Mouse (Mus musculus): ENCODE measurements around the gene Rin3. TPM values are rescaled to one million over a fixed set of nuclear protein-coding genes. Genes with fewer than 3 reads are reported as not detected.

Rin3 gene
- polyA plus RNA-seq (2014; fragmentation: Nextera tagmentation; extraction: Ambion mirVana): 1.4 and 3.5 TPM in 2 replicates

GRCm38 (mm10) chr12:102282763-102283482, at the start of gene Rin3:
TSS of gene Rin3 (plus strand) at chr12:102283048.
- under 1% methylated on average over 75 of the region's 75 CpGs for WGBS
- ATAC-seq (ENCODE audit: low FRiP score, low TSS enrichment): peak; percentile 54

GRCm38 (mm10) chr12:102235551-102235950, 47.3 kb upstream of the Rin3 start:
- no peak overlapping the region for H3K4me2 ChIP-seq (ENCODE audit: low read length)
- no peak for ATAC-seq (ENCODE audit: low FRiP score, low TSS enrichment)
- no peak overlapping the region for H3K4me3 ChIP-seq (replicated peaks; ENCODE audit: low read depth, low read length)
- 94% methylated on average over 3 of the region's 3 CpGs for WGBS
- no peak overlapping the region for H3K9ac ChIP-seq (replicated peaks; ENCODE audit: low read length)
- no peaks in the 10 kb centered on the region for H3K27me3 ChIP-seq (ENCODE audit: control insufficient read depth, insufficient read depth, low read length)
- DNase-seq: no peak
- H3K4me1 ChIP-seq (ENCODE audit: control insufficient read depth, insufficient read depth, low read length): no peaks in the 10 kb centered on the region
- H3K9me3 ChIP-seq (ENCODE audit: control insufficient read depth, low read length): no peaks in the 10 kb centered on the region
- H3K36me3 ChIP-seq (ENCODE audit: control insufficient read depth, insufficient read depth, low read length): no peaks in the 10 kb centered on the region
- no peak overlapping the region for H3K27ac ChIP-seq (replicated peaks; ENCODE audit: low read depth, low read length)

More at GRCm38 (mm10) chr12:102282763-102283482, at the start of gene Rin3:
- peak within 1 kb of the TSS; percentile 59 for H3K9ac ChIP-seq (replicated peaks; ENCODE audit: low read length)
- no peaks in the 10 kb centered on the region for H3K9me3 ChIP-seq (ENCODE audit: control insufficient read depth, low read length)
- H3K4me1 ChIP-seq (ENCODE audit: control insufficient read depth, insufficient read depth, low read length): peaks cover 12% of the 10 kb centered on the region
- H3K27me3 ChIP-seq (ENCODE audit: control insufficient read depth, insufficient read depth, low read length): peaks cover 14% of the 10 kb centered on the region; the same call in 1 of the 2 replicates
- H3K27ac ChIP-seq (replicated peaks; ENCODE audit: low read depth, low read length): 0 out of 2 replicates have a peak within 1 kb of the TSS, but pooled peaks have one; percentile 20
- peak; percentile 71 for DNase-seq
- peak within 1 kb of the TSS; percentile 48 for H3K4me3 ChIP-seq (replicated peaks; ENCODE audit: low read depth, low read length)
- H3K36me3 ChIP-seq (ENCODE audit: control insufficient read depth, insufficient read depth, low read length): no peaks in the 10 kb centered on the region
- H3K4me2 ChIP-seq (ENCODE audit: low read length): peak within 1 kb of the TSS; percentile 99

DNA sequence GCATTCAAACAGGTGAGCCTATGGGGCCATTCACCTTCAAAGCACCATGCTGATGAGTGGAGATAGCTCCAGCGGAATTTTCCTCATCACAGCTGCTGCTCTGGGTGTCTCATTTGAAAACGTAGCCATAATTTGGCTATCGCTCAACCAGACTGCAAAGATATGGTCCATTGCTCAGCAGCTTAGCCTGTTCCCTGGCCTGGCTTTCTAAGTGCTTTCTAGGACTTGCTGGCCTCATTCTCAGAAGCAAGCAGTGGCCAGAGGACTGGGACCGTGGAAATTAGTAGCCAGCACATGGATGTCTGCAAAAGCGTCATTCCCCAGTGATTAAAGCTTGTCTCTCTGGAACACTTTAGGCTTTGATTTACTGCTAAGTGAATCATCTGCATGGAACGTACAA, 46.5 kb upstream of the Rin3 start:
- H3K36me3 ChIP-seq (ENCODE audit: control insufficient read depth, insufficient read depth, low read length): no peaks in the 10 kb centered on the region
- no peak for DNase-seq
- H3K4me2 ChIP-seq (ENCODE audit: low read length): no peak overlapping the region
- H3K9me3 ChIP-seq (ENCODE audit: control insufficient read depth, low read length): no peaks in the 10 kb centered on the region
- WGBS: 85% methylated on average over 6 of the region's 6 CpGs
- H3K27ac ChIP-seq (replicated peaks; ENCODE audit: low read depth, low read length): no peak overlapping the region
- no peak for ATAC-seq (ENCODE audit: low FRiP score, low TSS enrichment)
- H3K4me3 ChIP-seq (replicated peaks; ENCODE audit: low read depth, low read length): no peak overlapping the region
- no peak overlapping the region for H3K9ac ChIP-seq (replicated peaks; ENCODE audit: low read length)
- no peaks in the 10 kb centered on the region for H3K27me3 ChIP-seq (ENCODE audit: control insufficient read depth, insufficient read depth, low read length)
- no peaks in the 10 kb centered on the region for H3K4me1 ChIP-seq (ENCODE audit: control insufficient read depth, insufficient read depth, low read length)

DNA sequence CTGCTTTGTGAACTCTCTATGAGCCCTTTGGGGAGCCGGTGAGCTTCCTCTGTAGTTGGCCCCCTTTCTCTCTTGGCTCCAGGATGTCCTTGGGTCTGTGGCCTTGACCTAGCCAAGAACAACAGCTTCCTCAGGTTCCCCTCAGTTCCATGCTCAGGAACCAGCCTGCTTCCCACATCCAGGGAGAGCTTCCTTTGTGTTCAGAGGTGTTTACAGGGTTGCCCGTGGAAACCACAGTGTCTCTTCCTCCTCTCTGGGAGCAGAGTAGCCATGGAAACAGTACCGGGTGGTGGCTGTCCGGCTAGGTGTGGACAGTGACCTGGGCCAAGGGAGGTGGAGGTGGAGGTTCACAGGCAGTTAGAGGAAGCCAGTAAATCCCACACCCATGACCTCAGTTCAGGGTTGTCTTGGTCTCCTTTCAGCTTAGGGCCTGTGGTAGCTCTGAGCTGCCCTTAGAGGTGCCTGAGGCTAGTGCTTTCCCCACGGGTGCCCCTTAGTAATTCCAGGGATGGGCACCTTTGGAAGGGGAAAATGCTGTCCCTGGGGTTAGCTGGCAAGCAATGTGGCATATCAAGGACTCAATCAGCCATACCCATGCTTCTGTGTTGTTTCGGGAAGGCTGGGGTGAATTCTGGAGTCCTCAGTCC, 40.6 kb upstream of the Rin3 start:
- H3K27ac ChIP-seq (replicated peaks; ENCODE audit: low read depth, low read length): no peak overlapping the region
- H3K9ac ChIP-seq (replicated peaks; ENCODE audit: low read length): no peak overlapping the region

DNA sequence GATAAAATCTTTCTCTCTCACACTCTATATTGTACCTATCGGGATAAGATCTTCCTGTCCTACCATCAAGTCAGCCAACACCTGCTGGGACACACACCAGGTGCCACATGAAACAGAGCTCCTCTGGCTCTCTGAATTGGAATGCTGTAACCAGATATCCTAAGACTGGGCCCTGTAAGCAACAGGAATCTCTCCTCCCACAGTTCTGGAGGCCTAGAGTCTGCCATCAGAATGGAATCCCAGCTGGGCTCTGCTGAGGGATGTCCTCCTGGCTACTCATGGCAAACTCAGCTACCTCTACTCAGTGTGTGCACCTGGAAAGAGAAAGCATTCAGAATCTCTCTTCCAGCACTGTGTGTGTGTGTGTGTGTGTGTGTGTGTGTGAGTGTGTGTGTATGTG, 38.9 kb upstream of the Rin3 start:
- H3K9ac ChIP-seq (replicated peaks; ENCODE audit: low read length): no peak overlapping the region
- ATAC-seq (ENCODE audit: low FRiP score, low TSS enrichment) (no peak), DNase-seq (no peak)
- H3K4me2 ChIP-seq (ENCODE audit: low read length): no peak overlapping the region
- H3K4me3 ChIP-seq (replicated peaks; ENCODE audit: low read depth, low read length): no peak overlapping the region
- H3K4me1 ChIP-seq (ENCODE audit: control insufficient read depth, insufficient read depth, low read length): no peaks in the 10 kb centered on the region
- no peaks in the 10 kb centered on the region for H3K36me3 ChIP-seq (ENCODE audit: control insufficient read depth, insufficient read depth, low read length)
- no peaks in the 10 kb centered on the region for H3K9me3 ChIP-seq (ENCODE audit: control insufficient read depth, low read length)
- no peak overlapping the region for H3K27ac ChIP-seq (replicated peaks; ENCODE audit: low read depth, low read length)
- 79% methylated on average over 1 of the region's 1 CpGs for WGBS
- no peaks in the 10 kb centered on the region for H3K27me3 ChIP-seq (ENCODE audit: control insufficient read depth, insufficient read depth, low read length)

More for the DNA sequence above, 40.6 kb upstream of the Rin3 start:
- peak; percentile 19 for DNase-seq
- no peaks in the 10 kb centered on the region for H3K36me3 ChIP-seq (ENCODE audit: control insufficient read depth, insufficient read depth, low read length)
- no peak overlapping the region for H3K4me3 ChIP-seq (replicated peaks; ENCODE audit: low read depth, low read length)
- no peak overlapping the region for H3K4me2 ChIP-seq (ENCODE audit: low read length)
- 0 out of 2 replicates have a peak, but pooled peaks have one; percentile 43 for ATAC-seq (ENCODE audit: low FRiP score, low TSS enrichment)
- WGBS: 58% methylated on average over 6 of the region's 6 CpGs
- H3K9me3 ChIP-seq (ENCODE audit: control insufficient read depth, low read length): no peaks in the 10 kb centered on the region
- no peaks in the 10 kb centered on the region for H3K27me3 ChIP-seq (ENCODE audit: control insufficient read depth, insufficient read depth, low read length)
- no peaks in the 10 kb centered on the region for H3K4me1 ChIP-seq (ENCODE audit: control insufficient read depth, insufficient read depth, low read length)

DNA sequence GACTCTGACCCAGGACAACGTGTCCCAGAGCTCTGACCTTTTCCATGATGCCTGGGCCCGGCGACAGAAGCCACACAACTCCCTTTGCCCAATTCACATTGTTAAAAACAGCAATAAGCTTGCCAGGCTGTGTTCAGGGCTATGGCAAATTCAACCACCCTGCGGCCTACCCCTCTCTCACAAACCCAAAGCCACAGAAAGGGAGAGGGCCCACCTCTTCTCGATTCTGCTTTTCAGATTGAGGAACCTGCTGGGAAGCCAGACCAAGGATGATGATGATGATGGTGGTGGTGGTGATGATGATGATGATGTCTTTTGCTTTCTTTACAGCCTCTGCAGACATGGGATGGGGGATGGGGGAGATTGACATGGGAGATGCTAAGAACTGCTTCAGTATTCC, 36.6 kb upstream of the Rin3 start:
- no peaks in the 10 kb centered on the region for H3K9me3 ChIP-seq (ENCODE audit: control insufficient read depth, low read length)
- H3K27ac ChIP-seq (replicated peaks; ENCODE audit: low read depth, low read length): no peak overlapping the region
- no peak overlapping the region for H3K9ac ChIP-seq (replicated peaks; ENCODE audit: low read length)
- H3K4me2 ChIP-seq (ENCODE audit: low read length): no peak overlapping the region
- no peaks in the 10 kb centered on the region for H3K27me3 ChIP-seq (ENCODE audit: control insufficient read depth, insufficient read depth, low read length)
- no peak for DNase-seq
- H3K36me3 ChIP-seq (ENCODE audit: control insufficient read depth, insufficient read depth, low read length): no peaks in the 10 kb centered on the region
- H3K4me3 ChIP-seq (replicated peaks; ENCODE audit: low read depth, low read length): no peak overlapping the region
- ATAC-seq (ENCODE audit: low FRiP score, low TSS enrichment): no peak
- H3K4me1 ChIP-seq (ENCODE audit: control insufficient read depth, insufficient read depth, low read length): no peaks in the 10 kb centered on the region
- WGBS: 92% methylated on average over 5 of the region's 5 CpGs

- Histone ChIP-seq H3K9me3 (ENCODE audit: control insufficient read depth, low read length) (no peaks in the 10 kb centered on the region), H3K36me3 (ENCODE audit: control insufficient read depth, insufficient read depth, low read length) (no peaks in the 10 kb centered on the region), H3K4me1 (ENCODE audit: control insufficient read depth, insufficient read depth, low read length) (no peaks in the 10 kb centered on the region), H3K27me3 (ENCODE audit: control insufficient read depth, insufficient read depth, low read length) (no peaks in the 10 kb centered on the region), H3K4me2 (ENCODE audit: low read length) (no peak overlapping the region), H3K27ac (replicated peaks; ENCODE audit: low read depth, low read length) (no peak overlapping the region), H3K9ac (replicated peaks; ENCODE audit: low read length) (no peak overlapping the region), H3K4me3 (replicated peaks; ENCODE audit: low read depth, low read length) (no peak overlapping the region)
- no peak for DNase-seq
- no peak for ATAC-seq (ENCODE audit: low FRiP score, low TSS enrichment)
- 92% methylated on average over 6 of the region's 6 CpGs for whole genome bisulfite sequencing
These were observed 34.7 kb upstream of the Rin3 start for GRCm38 (mm10) chr12:102248104-102248503.

DNA sequence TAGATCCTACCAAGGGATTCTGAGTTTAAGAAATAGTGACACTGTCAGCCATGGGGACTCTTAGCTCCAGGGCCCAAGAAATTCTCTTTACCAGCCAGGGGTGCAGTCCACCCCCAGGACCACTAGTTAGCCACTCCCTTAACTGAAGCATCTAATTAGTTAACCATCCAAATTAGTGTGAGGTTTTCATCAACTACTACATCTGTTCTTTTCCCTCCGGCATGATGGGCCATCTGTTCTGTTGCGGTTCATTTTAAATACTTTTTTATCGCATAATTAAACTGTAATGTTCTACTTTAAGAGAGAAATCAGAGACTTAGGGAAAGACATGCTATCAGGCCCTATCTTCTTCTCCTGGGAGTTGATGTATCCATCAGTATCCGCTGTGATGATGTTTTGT, 32.5 kb upstream of the Rin3 start:
- Histone ChIP-seq H3K4me3 (replicated peaks; ENCODE audit: low read depth, low read length) (no peak overlapping the region), H3K27me3 (ENCODE audit: control insufficient read depth, insufficient read depth, low read length) (no peaks in the 10 kb centered on the region), H3K36me3 (ENCODE audit: control insufficient read depth, insufficient read depth, low read length) (no peaks in the 10 kb centered on the region), H3K9me3 (ENCODE audit: control insufficient read depth, low read length) (no peaks in the 10 kb centered on the region), H3K4me1 (ENCODE audit: control insufficient read depth, insufficient read depth, low read length) (no peaks in the 10 kb centered on the region), H3K27ac (replicated peaks; ENCODE audit: low read depth, low read length) (no peak overlapping the region), H3K9ac (replicated peaks; ENCODE audit: low read length) (no peak overlapping the region), H3K4me2 (ENCODE audit: low read length) (no peak overlapping the region)
- ATAC-seq (ENCODE audit: low FRiP score, low TSS enrichment): 0 out of 2 replicates have a peak, but pooled peaks have one; percentile 8
- WGBS: 72% methylated on average over 4 of the region's 4 CpGs
- DNase-seq: no peak

- H3K4me3 ChIP-seq (replicated peaks; ENCODE audit: low read depth, low read length): no peak overlapping the region
- 81% methylated on average over 3 of the region's 3 CpGs for WGBS
- H3K9ac ChIP-seq (replicated peaks; ENCODE audit: low read length): no peak overlapping the region
- H3K4me2 ChIP-seq (ENCODE audit: low read length): no peak overlapping the region
- H3K27me3 ChIP-seq (ENCODE audit: control insufficient read depth, insufficient read depth, low read length): no peaks in the 10 kb centered on the region
- H3K36me3 ChIP-seq (ENCODE audit: control insufficient read depth, insufficient read depth, low read length): no peaks in the 10 kb centered on the region
- no peak for DNase-seq
- H3K4me1 ChIP-seq (ENCODE audit: control insufficient read depth, insufficient read depth, low read length): no peaks in the 10 kb centered on the region
- H3K9me3 ChIP-seq (ENCODE audit: control insufficient read depth, low read length): no peaks in the 10 kb centered on the region
- no peak for ATAC-seq (ENCODE audit: low FRiP score, low TSS enrichment)
- H3K27ac ChIP-seq (replicated peaks; ENCODE audit: low read depth, low read length): no peak overlapping the region
These were observed 31.8 kb upstream of the Rin3 start for GRCm38 (mm10) chr12:102251070-102251469.
